Mouse (Mus musculus): ENCODE data around the gene Psmb10.
"Not testable (repeated sequence)": the region's sequence is repeated elsewhere in the genome, so short reads cannot be mapped to it uniquely, and the experiment has no call there.

The Psmb10 gene

DNA sequence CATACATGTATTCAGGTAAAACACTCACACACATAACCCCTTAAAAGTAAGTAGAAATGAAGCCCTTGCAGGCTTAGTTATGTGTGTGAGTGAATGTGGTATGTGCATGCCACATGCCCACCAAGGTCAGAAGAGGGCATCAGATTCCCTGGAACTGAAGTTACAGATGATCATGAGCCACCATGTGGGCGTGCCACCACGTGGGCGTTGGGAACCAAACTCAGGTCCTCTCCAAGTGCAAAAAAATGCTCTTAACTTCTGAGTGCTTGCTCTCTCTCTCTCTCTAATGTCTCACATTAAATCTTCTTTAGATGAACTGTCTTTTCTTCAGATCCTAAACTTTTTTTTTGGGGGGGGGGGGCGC, at the start of gene Psmb10:
Psmb10 (minus strand) TSS at position 139 of the 364 bp plus-strand sequence.
- peak in 1 of 2 experiments; percentile 34 for DNase-seq

DNA sequence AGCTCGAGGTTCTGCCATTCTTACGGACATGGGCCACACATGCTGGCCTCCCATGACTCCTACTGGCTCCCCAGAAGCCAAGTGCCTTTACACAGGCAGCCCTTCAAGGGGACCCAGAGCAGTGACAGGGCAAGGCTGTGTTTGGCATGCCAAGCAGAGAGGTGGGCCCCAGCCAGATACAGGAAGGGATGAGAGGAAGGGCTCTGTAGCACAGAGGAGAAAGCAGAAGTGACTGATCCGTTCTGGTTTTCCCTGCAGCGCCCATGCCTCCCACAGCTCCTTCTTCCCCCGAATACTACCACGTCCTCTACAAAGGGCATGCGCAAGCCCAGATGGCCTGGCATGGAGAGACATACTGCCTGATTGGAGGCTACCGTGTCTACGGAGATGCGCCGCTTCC, 45.2 kb upstream of the Psmb10 start:
- not testable (repeated sequence) for DNase-seq

GRCm38 (mm10) chr8:105981146-105981545, 42.9 kb upstream of the Psmb10 start:
- no peak for DNase-seq

DNA sequence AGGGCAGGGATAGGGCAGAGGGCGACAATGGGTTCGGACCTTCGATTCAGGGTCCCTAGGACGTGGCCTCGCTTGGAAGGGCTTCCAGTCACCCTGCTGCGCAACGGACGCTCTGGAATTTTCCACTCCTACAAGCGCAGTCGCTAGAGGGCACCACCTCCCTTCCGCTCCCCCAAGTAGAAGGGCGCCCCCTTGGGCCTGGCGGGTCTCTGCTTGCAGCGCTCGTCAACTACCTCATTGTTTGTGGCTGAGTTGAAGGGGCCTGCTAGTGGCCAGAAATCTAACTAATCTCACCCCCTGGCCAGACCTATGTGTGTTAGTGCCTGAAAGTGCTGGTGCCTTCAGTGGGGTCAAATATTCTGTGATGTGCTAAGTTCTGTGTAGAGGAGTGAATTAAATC, 41.1 kb upstream of the Psmb10 start, which contains the start of gene Dpep3:
Dpep3 (minus strand) TSS at position 105 of the 400 bp plus-strand sequence.
- no peak for DNase-seq

DNA sequence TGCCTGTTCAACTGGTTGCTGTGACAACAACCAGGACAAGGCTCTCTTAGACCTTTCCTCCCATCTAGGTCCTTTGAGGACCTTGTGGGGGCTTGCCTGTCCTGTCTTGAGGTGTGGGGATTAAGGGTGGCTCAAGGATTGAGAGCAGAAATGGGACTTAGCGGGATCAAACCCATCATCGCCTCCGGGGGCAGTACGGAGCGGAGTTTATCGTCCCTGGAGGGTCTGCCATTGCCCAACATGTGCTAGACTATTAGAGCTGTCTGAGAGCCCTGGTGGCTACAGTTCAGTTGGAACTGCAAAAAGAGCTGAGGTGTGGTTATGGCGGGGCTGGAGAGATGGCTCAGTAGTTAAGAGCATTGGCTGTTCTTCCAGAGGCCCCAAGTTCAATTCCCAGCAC, 37.1 kb upstream of the Psmb10 start:
- no peak for DNase-seq

DNA sequence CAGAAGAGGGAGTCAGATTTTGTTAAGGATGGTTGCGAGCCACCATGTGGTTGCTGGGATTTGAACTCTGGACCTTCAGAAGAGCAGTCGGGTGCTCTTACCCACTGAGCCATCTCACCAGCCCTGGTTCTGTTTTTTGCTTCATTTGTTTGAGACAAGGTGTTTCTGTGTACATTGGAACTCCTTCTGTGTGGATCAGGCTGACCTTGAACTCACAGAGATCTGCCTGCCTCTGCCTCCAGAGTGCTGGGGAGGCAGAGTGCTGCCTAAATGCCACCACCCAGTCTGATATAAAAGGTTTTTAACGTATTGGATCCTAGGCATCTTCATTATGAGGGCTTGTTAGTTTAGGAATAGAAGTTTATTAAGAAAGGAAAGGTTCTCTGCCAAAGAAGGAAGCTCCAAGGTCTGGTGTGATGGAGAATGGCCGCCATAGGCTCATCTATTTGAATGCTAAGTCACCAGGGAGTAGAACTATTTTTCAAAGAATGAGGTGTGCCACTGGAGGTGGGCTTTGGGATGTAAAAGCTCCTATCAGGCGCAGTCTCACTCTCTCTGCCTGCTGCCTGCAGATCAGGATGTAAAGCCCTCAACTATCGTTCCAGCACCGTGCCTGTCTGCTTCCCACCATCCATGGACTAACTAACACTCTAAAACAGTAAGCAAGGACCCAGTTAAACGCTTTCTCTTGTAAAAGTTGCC, 32.9 kb upstream of the Psmb10 start:
- no peak for DNase-seq

- no peak for DNase-seq
Observed at GRCm38 (mm10) chr8:105969367-105969766, 31.1 kb upstream of the Psmb10 start.

- peak; percentile 24 to 37 for DNase-seq
Observed at GRCm38 (mm10) chr8:105966692-105967311, 28.6 kb upstream of the Psmb10 start.

DNA sequence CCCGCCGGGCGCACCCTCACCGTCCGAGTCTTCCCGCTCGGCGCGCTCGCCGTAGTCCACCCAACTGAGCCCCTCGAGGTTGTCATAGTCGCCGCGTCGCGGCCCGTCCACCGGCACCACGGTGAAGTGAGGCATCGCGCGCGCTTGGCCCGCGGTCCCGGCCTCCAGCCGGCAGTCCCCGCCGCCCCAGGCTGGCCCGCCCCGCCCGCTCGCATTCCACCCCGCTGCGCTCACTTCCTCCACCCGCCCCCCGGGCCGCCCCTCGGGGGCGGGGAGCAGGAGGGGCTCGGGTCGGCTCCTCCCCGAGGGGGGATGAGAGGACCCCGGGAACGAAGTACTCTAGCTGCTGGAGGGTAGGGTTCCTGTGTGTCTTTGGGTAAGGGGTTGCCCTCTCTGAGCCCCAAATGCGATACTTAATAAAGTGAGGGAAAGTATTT, 27.7 kb upstream of the Psmb10 start, which contains the start of gene Slc12a4:
Slc12a4 (minus strand) TSS at position 193 of the 437 bp plus-strand sequence.
- peak; percentile 78 to 79 for DNase-seq

GRCm38 (mm10) chr8:105965266-105965904, 27.1 kb upstream of the Psmb10 start:
- DNase-seq = peak; percentile 49 to 50

DNA sequence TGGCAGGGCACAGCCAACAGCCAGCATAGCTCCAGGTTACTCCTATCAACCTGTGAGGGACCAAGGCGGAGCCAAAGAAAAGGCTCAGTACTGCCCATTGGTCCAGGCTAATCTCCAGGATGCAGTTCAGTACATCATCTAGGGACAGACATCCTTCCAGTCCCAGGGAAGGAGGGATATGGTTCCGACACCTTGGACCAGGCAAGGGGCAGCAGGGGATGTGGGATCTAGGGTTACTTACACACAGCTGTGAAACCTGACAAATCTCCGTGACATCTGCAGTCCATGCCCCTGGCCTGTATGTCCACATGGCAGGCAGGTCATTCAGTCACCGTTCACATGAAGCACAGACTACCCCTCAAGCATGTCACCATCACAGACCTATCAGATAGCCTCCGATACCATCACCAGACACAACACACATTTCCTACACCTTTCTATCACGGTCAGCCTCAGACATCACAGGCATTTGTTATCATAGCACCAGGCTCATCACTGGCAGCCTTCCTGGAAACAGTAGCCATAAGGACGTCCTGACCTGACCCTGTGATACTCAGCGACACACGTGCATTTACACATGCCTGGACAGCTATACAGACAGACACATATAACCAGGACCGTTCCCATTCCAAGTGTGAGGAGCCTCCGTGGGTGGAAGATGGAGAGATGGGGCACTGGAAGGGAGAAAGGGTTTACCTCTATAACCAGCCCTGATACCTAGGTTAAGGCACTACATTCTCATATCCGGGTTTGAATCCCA, 26.4 kb upstream of the Psmb10 start:
- DNase-seq = no peak

- no peak for DNase-seq
Observed at GRCm38 (mm10) chr8:105961536-105961935, 23.3 kb upstream of the Psmb10 start.

DNA sequence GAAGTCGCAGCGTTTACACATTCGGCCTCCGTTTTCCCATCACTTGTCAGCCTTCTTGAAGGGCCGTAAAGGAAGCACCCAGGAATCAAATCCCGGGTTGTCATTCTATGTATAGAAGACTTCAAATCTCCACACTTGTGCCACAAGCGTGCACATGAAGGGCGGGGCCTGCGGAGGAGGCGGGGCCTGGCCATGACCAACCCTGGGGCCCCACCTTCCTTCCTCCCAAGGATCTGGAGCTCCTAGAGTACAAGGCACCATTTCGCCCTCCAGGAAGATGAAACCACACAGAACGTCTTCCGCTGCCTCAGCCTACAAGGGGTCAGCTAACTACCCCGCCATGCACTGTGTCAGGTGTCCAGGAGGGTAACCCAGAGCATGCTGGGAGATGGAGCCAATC, 22.9 kb upstream of the Psmb10 start:
- no peak for DNase-seq

GRCm38 (mm10) chr8:105959350-105959749, 21.1 kb upstream of the Psmb10 start:
- DNase-seq = no peak

- DNase-seq = no peak
Observed at GRCm38 (mm10) chr8:105957813-105958212, 19.6 kb upstream of the Psmb10 start.

DNA sequence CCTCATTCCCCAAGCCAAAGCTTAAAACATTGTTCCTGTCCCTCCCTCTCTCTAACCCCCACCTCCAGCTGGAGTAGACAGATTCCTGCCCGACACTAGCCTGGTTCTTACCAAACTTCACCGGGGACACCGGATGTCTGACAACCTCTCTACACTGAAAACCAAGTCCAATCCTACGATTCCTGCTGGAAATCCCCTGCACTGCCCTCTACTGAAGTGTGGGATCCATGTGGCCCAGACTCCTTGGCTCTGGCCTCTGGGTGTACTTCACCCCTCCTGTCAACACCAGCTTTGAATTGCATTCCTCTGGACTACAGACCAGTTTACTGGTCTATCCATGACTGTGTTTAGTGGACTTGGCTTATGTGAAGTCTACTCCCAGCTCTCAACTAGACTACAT, 18.3 kb upstream of the Psmb10 start:
- DNase-seq = no peak

DNA sequence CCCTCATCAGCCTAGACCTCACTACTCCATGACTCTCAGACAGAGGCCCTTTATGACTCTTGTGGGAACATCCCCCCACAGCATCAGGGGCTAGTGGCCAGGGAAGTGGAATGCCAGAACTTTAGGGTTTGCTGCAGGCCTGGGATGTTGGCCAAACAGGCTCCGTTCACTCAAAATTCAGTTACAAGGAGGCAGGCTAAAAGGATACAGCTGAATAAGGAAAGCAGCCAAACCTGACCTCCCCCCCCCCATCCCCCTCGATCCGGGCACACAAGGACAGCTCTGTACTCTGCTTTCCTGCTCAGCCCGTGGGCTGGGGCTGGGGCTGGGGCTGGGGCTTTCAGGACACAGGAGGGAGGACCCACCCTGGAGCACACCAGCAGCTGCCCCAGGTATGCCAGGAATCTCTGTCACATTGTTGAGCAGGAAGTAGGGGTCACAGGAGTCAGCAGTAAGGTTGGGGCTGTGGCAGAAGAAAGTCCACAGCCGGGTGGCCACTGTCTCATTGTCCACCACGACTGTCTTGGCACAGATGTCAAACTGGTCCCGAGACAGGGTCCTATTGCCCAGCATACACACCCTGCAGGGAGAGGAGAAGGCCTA, 12.9 kb upstream of the Psmb10 start:
- DNase-seq = no peak

- no peak for DNase-seq
Observed at GRCm38 (mm10) chr8:105949350-105949749, 11.1 kb upstream of the Psmb10 start.

DNA sequence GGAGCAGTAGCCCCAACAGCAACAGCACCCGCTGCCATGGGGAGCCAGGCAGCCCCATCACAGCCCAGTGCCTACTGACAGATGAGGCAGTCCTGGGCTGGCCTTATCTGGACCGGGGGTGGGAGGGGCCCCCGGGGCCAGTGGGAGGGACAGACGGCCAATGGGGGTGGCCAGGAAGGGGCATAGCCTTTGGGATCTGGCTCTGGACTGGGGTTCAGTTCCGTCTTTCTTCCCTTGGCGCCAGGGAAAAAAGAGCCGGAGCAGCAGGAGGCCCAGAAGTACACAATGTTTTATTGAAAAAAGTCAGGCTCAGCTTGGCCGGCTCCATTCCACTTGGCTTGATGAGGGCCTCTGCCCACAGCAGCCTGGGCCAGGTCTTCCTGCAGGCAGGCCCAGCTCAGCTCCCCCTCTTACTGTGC, 5.1 kb upstream of the Psmb10 start, which contains the start of gene Lcat:
Lcat (minus strand) TSS at position 62 of the 419 bp plus-strand sequence.
- no peak for DNase-seq

GRCm38 (mm10) chr8:105942542-105942941, 4.3 kb upstream of the Psmb10 start:
- DNase-seq = no peak

DNA sequence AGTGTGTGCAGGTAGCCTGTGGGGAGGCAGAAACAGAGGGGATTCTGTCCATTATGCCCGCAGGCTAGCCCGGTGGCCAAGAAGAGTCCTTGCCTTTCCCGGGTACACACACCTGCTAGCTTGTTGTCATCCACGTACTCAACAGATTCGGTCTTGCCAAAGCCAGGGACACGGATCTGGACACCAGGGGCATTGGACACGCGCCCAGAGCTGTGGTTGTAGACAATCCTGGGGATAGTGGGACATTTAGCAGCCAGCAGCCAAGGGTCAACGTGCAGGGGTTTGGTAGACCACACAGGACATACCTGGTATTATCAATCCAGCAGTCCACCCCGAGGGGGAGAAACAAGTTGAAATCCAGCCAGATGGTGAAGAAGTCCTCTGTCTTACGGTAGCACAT, 3.8 kb upstream of the Psmb10 start:
- DNase-seq = no peak

DNA sequence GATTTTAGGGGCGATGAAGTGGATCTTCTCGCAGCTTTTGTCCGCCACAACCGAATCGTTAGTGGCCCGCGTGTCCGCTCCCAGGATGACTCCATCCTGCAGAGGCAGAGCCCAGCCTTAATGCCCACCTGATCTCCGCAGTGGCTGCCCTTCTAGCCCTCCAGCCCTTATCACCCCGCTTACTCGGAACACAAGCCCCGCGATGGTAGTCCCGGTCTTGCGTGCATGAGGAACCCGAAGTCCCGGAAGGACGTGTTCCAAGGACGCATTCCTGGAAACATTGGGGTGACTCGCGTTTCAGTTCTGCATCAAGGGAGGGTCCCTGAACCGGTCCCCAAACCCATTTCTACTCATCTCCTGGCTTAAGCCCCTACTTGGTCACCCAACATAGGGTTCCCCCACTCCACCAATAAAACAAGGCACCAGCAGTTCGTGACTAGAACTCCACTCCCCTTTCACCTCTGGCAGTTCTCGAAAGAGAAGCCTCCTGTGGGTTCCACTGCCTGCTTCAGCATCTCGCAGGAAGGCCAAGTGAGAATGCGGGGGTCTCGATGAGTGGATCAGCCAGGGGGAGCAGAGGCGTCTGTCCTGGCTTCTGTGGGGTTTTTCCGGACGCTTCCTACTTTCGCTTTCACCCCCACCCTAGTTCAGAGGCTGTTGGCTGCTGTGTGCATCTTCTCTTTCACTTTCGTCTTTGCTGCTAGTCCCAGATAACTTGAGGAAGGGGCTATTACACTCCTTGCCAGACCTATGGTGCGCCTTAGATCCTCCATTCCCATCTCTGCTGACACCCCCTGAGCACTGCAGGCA, 543 bp downstream of the Psmb10 start:
- peak; percentile 31 to 52 for DNase-seq

All from thymus, adult 18-20 months (tissue).